Mouse (Mus musculus) G1E (cell line): ENCODE data around the gene Morn5.

Experiments used
- CTCF ChIP-seq: IDR thresholded peaks from 2 replicates; pipeline ENCODE4 v1.5.1; 2012; ENCODE audit warnings: low read depth, low read length, inconsistent platforms, mixed read lengths
- GATA1 ChIP-seq: IDR thresholded peaks from 2 replicates; pipeline ENCODE4 v1.6.1; 2012; ENCODE audit warnings: borderline replicate concordance, low read length, inconsistent platforms, mixed read lengths
- GATA2 ChIP-seq: IDR thresholded peaks from 2 replicates; pipeline ENCODE4 v1.6.1; 2012; ENCODE audit warnings: low read depth, low read length, inconsistent platforms, borderline replicate concordance
- POLR2AphosphoS5 ChIP-seq: IDR thresholded peaks from 2 replicates; pipeline ENCODE4 v1.6.1; 2012; ENCODE audit warnings: low read depth, low read length, inconsistent platforms; ENCODE audit not compliant: insufficient replicate concordance
- TAL1 ChIP-seq: conservative IDR thresholded peaks from 2 replicates; pipeline ENCODE4 v1.6.1; 2012; ENCODE audit warnings: low read depth, low read length, inconsistent platforms, mixed read lengths

GRCm38 (mm10) chr2:36049567-36049954 lies 303 bp downstream of the Morn5 start:
- TF ChIP-seq GATA1 (no peak), CTCF (no peak), TAL1 (no peak), POLR2AphosphoS5 (no peak), GATA2 (no peak)
